Mouse (Mus musculus) stomach, embryonic 15.5 days (tissue): ENCODE results near the gene Gramd2. TPM values are rescaled to one million over a fixed set of nuclear protein-coding genes. Genes with fewer than 3 reads are reported as not detected.
"Not testable (repeated sequence)": the region's sequence is repeated elsewhere in the genome, so short reads cannot be mapped to it uniquely, and the experiment has no call there.

Experiments used
- ATAC-seq: fragments of 200-750 bp; cut with Nextera tagmentation; 2 replicates; pipeline ENCODE4 v1.8.0; 2017; ENCODE audit warnings: low read depth, moderate number of reproducible peaks, moderate TSS enrichment; ENCODE audit not compliant: insufficient read depth, low FRiP score
- H3K27ac ChIP-seq: fragments of 300-500 bp; sonication (generic); 2 replicates; pipeline ENCODE4 v1.5.1; 2015; ENCODE audit warnings: mild to moderate bottlenecking, inconsistent platforms
- H3K27me3 ChIP-seq: fragments of 300-500 bp; sonication (generic); replicated peaks from 2 replicates; pipeline ENCODE4 v1.6.1; 2015; ENCODE audit warnings: inconsistent platforms
- H3K36me3 ChIP-seq: fragments of 300-500 bp; sonication (generic); 2 replicates; pipeline ENCODE4 v1.6.1; 2015; ENCODE audit warnings: inconsistent platforms
- H3K4me1 ChIP-seq: fragments of 300-500 bp; sonication (generic); 2 replicates; pipeline ENCODE4 v1.6.1; 2015; ENCODE audit warnings: inconsistent platforms
- H3K4me2 ChIP-seq: fragments of 300-500 bp; sonication (generic); 2 replicates; pipeline ENCODE4 v1.6.1; 2015; ENCODE audit warnings: mild to moderate bottlenecking, inconsistent platforms
- H3K4me3 ChIP-seq: fragments of 300-500 bp; sonication (generic); replicated peaks from 2 replicates; pipeline ENCODE4 v1.5.1; 2015; ENCODE audit warnings: inconsistent platforms
- H3K9ac ChIP-seq: fragments of 300-500 bp; sonication (generic); 2 replicates; pipeline ENCODE4 v1.6.1; 2015; ENCODE audit warnings: inconsistent platforms
- H3K9me3 ChIP-seq: fragments of 300-500 bp; sonication (generic); 2 replicates; pipeline ENCODE4 v1.6.1; 2016; ENCODE audit warnings: inconsistent platforms
- WGBS: fragments of 180-500 bp; shearing (Covaris S2); methylation state at CpG from one replicate; pipeline ENCODE4 v1.1.7; 2015; 5-methylcytosine and 5-hydroxymethylcytosine counted together
- polyA plus RNA-seq: library from polyadenylated mRNA; unstranded; fragments of >200 nt; fragmentation: Nextera tagmentation; extraction: Ambion mirVana; gene quantifications from 2 replicates; pipeline ENCODE4 v1.2.1, GENCODE M21; 2015

The Gramd2 gene
- polyA plus RNA-seq, 1 experiment from 2014 or later, result 1.5 TPM

- ATAC-seq, result peak; percentile 95
- under 1% methylated on average over 44 of the region's 49 CpGs for WGBS
- peak overlapping the region; percentile 59 for H3K9ac ChIP-seq
- H3K36me3 ChIP-seq, result no peaks in the 10 kb centered on the region
- H3K27me3 ChIP-seq, result no peaks in the 10 kb centered on the region
- H3K27ac ChIP-seq, result peak overlapping the region; percentile 96
- peak overlapping the region; percentile 82 for H3K4me2 ChIP-seq
- peak overlapping the region; percentile 93 for H3K4me3 ChIP-seq
- 0 out of 2 replicates have a peak, but pooled peaks cover 9% of the 10 kb centered on the region for H3K4me1 ChIP-seq
- no peaks in the 10 kb centered on the region for H3K9me3 ChIP-seq
Measured at GRCm38 (mm10) chr9:59751066-59751581, 71.2 kb downstream of the Gramd2 start.

DNA sequence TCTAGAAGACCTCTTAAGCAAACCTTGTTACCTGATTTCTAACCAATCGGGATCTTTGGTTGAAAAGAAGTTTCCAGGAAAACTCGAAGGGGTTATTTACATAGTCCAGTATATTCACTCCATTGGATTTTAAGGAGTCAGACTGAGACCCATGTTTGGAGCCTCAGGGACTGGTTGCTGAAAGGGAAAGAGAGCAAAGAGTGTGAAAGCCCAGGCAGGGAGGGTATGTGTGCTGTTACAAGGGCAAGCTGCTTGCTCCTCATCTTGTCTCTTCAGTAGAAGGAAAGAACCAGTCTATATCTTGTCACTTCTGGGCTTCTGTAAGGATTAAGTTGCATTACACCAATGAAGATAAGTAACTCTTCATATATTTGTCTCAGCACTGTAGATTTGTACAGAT lies 72.0 kb downstream of the Gramd2 start:
- no peak overlapping the region for H3K27ac ChIP-seq
- H3K36me3 ChIP-seq, result no peaks in the 10 kb centered on the region
- 0 out of 2 replicates have a peak, but pooled peaks cover 9% of the 10 kb centered on the region for H3K4me1 ChIP-seq
- H3K4me2 ChIP-seq, result peak overlapping the region; percentile 82
- peak overlapping the region; percentile 59; the same call in 1 of the 2 replicates for H3K9ac ChIP-seq
- peak overlapping the region; percentile 93 for H3K4me3 ChIP-seq
- no peaks in the 10 kb centered on the region for H3K9me3 ChIP-seq
- WGBS, result 0% methylated on average over 2 of the region's 2 CpGs
- no peaks in the 10 kb centered on the region for H3K27me3 ChIP-seq
- no peak for ATAC-seq

GRCm38 (mm10) chr9:59755199-59755598 lies 75.3 kb downstream of the Gramd2 start:
- no peak overlapping the region for H3K27ac ChIP-seq
- no peaks in the 10 kb centered on the region for H3K36me3 ChIP-seq
- H3K9me3 ChIP-seq, result no peaks in the 10 kb centered on the region
- H3K4me1 ChIP-seq, result no peaks in the 10 kb centered on the region
- no peak overlapping the region for H3K4me3 ChIP-seq
- H3K27me3 ChIP-seq, result no peaks in the 10 kb centered on the region
- H3K4me2 ChIP-seq, result no peak overlapping the region
- WGBS, result 55% methylated on average over 2 of the region's 2 CpGs
- H3K9ac ChIP-seq, result no peak overlapping the region
- no peak for ATAC-seq

DNA sequence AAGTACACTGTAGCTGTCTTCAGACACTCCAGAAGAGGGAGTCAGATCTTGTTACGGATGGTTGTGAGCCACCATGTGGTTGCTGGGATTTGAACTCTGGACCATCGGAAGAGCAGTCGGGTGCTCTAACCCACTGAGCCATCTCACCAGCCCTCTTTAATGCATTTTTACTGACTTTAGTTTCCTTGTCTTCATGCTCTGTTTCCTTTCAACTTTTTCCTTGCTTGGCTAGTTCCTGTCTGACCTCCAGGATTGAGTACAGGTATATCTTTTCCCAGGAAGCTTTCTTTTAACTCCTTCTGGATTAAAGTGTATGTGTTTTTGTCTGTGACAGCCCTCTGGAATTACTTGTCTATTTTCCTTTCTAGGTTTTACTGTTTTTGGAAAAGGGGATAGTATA lies 77.1 kb downstream of the Gramd2 start:
- H3K27ac ChIP-seq, H3K36me3 ChIP-seq, H3K4me1 ChIP-seq, H3K9ac ChIP-seq, H3K27me3 ChIP-seq, H3K4me3 ChIP-seq, H3K9me3 ChIP-seq, H3K4me2 ChIP-seq, ATAC-seq: not testable (repeated sequence)
- 90% methylated on average over 3 of the region's 3 CpGs for WGBS

- 70% methylated on average over 3 of the region's 3 CpGs for WGBS
- Histone ChIP-seq H3K27me3 (no peaks in the 10 kb centered on the region), H3K27ac (no peak overlapping the region), H3K4me1 (no peaks in the 10 kb centered on the region), H3K9ac (no peak overlapping the region), H3K9me3 (no peaks in the 10 kb centered on the region), H3K4me2 (no peak overlapping the region), H3K36me3 (no peaks in the 10 kb centered on the region), H3K4me3 (no peak overlapping the region)
- ATAC-seq, result no peak
Measured at GRCm38 (mm10) chr9:59760515-59760914, 80.6 kb downstream of the Gramd2 start.

GRCm38 (mm10) chr9:59766966-59767461 lies 87.1 kb downstream of the Gramd2 start:
- not testable (repeated sequence) for H3K27ac ChIP-seq, H3K4me1 ChIP-seq

More at GRCm38 (mm10) chr9:59766966-59767461, 87.1 kb downstream of the Gramd2 start:
- H3K4me2 ChIP-seq, H3K27me3 ChIP-seq, H3K9me3 ChIP-seq, ATAC-seq, H3K36me3 ChIP-seq, H3K4me3 ChIP-seq, H3K9ac ChIP-seq: not testable (repeated sequence)
- 90% methylated on average over 12 of the region's 13 CpGs for WGBS

Other genes with a start within 250 kb of the Gramd2 start
- 12.7 and 15.7 TPM in 2 replicates for gene Arih1, start 193.5 kb upstream of the Gramd2 start, polyA plus RNA-seq
- 75.4 and 77.4 TPM in 2 replicates for gene Hexa, start 140.6 kb upstream of the Gramd2 start, polyA plus RNA-seq
- not detected in 2 replicates for gene Tmem202, start 140.3 kb upstream of the Gramd2 start, polyA plus RNA-seq
- 3.4 and 4.5 TPM in 2 replicates for gene Celf6, start 102.2 kb upstream of the Gramd2 start, polyA plus RNA-seq
- 26.3 and 27.3 TPM in 2 replicates for gene Parp6, start 62.9 kb upstream of the Gramd2 start, polyA plus RNA-seq
- 989 and 1,080 TPM in 2 replicates for gene Pkm, start 23.8 kb upstream of the Gramd2 start, polyA plus RNA-seq
- 10.0 and 10.5 TPM in 2 replicates for gene Senp8, start 70.6 kb downstream of the Gramd2 start, polyA plus RNA-seq
- gene Myo9a, start 70.8 kb downstream of the Gramd2 start, polyA plus RNA-seq, result 14.1 and 14.7 TPM in 2 replicates